Mouse (Mus musculus) megakaryocyte, adult 5-6 weeks (primary cell): ENCODE data around the gene Olfr1202. TPM values are rescaled to one million over a fixed set of nuclear protein-coding genes. Genes with fewer than 3 reads are reported as not detected.

ENCODE experiments used
- ATAC-seq: 2 replicates; pipeline ENCODE4 v1.8.0; 2016; ENCODE audit warnings: mild to moderate bottlenecking, inconsistent platforms; ENCODE audit not compliant: poor library complexity, severe bottlenecking
- total RNA-seq, 2 experiments: library from RNA; stranded (forward) in 1 of 2; stranded (reverse) in 1 of 2; fragments of 153-499, 151-499 nt in 1 of 2; fragments of 221-1000, 200-1000 nt in 1 of 2; gene quantifications; 2 replicates each; pipeline versions ENCODE4 v1.2.3 to v1.2.4; 2015 to 2017

Gene Olfr1202
- total RNA-seq (2015) (not detected in 2 replicates), total RNA-seq (2017) (not detected in 2 replicates)

GRCm38 (mm10) chr2:88814196-88814595 is at the start of gene Olfr1202:
TSS of gene Olfr1202 (plus strand) at chr2:88814496.
- no peak for ATAC-seq

GRCm38 (mm10) chr2:88770388-88770787 is 43.9 kb upstream of the Olfr1202 start, which contains the start of gene Olfr1200:
TSS of gene Olfr1200 (minus strand) at chr2:88770488.
- no peak for ATAC-seq

DNA sequence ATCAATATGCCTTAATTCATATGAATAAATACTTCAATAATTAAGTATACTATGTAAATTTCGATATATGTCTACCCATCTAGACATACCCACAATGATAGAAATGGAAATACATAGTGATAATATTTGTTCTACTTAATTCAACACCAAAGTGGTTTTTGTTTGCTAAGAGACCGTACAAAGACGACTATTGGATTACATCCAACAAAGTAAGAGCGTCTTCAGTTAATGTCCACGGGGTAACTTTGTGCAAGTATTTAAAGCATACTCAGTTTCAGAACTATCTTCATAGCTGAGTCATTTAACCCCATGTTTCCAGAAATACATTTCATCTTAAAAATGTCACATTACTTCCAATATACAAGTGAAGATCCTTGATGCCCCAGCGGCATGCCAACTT is 21.6 kb upstream of the Olfr1202 start, which contains the start of gene Olfr1201:
Gene Olfr1201 (plus strand): TSS at position 301 of the 400 bp plus-strand sequence.
- no peak for ATAC-seq

DNA sequence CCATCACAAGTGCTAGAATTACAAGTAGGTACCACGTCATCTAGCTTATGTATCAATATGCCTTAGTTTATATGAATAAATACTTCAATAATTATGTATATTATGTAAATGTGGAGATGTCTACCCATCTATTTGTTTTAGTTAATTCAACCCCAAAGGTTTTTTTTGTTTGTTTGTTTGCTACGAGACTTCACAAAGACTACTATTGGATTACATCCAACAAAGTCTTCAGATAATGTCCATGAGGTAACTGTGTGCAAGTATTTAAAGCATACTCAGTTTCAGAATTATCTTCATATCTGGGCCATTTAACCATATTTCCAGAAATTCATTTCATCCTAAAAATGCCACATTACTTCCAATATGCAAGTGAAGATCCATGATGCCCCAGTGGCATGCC is 15.1 kb downstream of the Olfr1202 start, which contains the start of gene Olfr1205:
Gene Olfr1205 (plus strand): TSS at position 301 of the 400 bp plus-strand sequence.
- ATAC-seq, result no peak

- ATAC-seq, result no peak
Observed at GRCm38 (mm10) chr2:88838477-88838876, 24.2 kb downstream of the Olfr1202 start.

DNA sequence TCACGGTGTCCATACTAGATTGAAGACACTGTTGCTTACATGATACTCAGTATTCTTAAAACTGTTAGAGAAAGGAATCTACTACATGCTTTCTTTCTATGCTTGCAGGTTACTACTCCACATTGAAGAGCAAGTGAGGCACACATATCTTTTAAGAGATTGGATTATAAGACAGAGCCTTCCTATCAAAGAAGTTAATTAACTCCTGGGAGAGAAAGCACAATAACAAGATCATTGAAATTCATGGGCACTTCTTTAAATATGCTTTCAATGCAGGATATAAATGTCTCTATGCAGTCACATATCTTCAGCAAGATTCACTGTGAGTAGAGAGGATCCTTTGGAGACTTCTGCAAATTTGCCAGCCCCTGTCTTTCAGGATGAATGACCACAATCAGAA is 34.7 kb downstream of the Olfr1202 start, which contains the start of gene Olfr1204:
Gene Olfr1204 (plus strand): TSS at position 301 of the 400 bp plus-strand sequence.
- ATAC-seq, result no peak

DNA sequence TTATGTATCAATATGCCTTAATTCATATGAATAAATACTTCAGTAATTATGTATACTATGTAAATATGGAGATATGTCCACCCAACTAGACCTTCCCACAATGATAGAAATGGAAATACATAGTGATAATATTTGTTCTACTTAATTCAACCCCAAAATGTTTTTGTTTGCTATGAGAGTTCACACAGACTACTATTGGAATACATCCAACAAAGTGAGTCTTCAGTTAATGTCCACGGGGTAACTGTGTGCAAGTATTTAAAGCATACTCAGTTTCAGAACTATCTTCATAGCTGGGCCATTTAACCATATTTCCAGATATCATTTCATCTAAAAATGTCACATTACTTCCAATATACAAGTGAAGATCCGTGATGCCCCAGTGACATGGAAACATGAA is 48.6 kb downstream of the Olfr1202 start, which contains the start of gene Olfr1206:
Gene Olfr1206 (plus strand): TSS at position 301 of the 400 bp plus-strand sequence.
- no peak for ATAC-seq

Other genes starting within 250 kb of the Olfr1202 start
- not detected in 2 replicates for gene Olfr1189, start 228.0 kb upstream of the Olfr1202 start, total RNA-seq (2015)
- gene Olfr1189, start 228.0 kb upstream of the Olfr1202 start, total RNA-seq (2017), result not detected in 2 replicates
- gene Olfr1191-ps1, start 174.0 kb upstream of the Olfr1202 start, total RNA-seq (2015), result not detected in 2 replicates
- gene Olfr1191-ps1, start 174.0 kb upstream of the Olfr1202 start, total RNA-seq (2017), result not detected in 2 replicates
- gene Olfr1192-ps1, start 166.0 kb upstream of the Olfr1202 start, total RNA-seq (2015), result not detected in 2 replicates
- gene Olfr1192-ps1, start 166.0 kb upstream of the Olfr1202 start, total RNA-seq (2017), result not detected in 2 replicates
- not detected in 2 replicates for gene Olfr1193, start 138.9 kb upstream of the Olfr1202 start, total RNA-seq (2015)
- gene Olfr1193, start 138.9 kb upstream of the Olfr1202 start, total RNA-seq (2017), result not detected in 2 replicates
- not detected in 2 replicates for gene Olfr1195, start 125.3 kb upstream of the Olfr1202 start, total RNA-seq (2015)
- not detected in 2 replicates for gene Olfr1195, start 125.3 kb upstream of the Olfr1202 start, total RNA-seq (2017)
- not detected in 2 replicates for gene Olfr1196, start 109.9 kb upstream of the Olfr1202 start, total RNA-seq (2015)
- not detected in 2 replicates for gene Olfr1196, start 109.9 kb upstream of the Olfr1202 start, total RNA-seq (2017)
- not detected in 2 replicates for gene Olfr1197, start 82.1 kb upstream of the Olfr1202 start, total RNA-seq (2015)
- not detected in 2 replicates for gene Olfr1197, start 82.1 kb upstream of the Olfr1202 start, total RNA-seq (2017)
- not detected in 2 replicates for gene Olfr1198, start 63.1 kb upstream of the Olfr1202 start, total RNA-seq (2015)
- not detected in 2 replicates for gene Olfr1198, start 63.1 kb upstream of the Olfr1202 start, total RNA-seq (2017)
- not detected in 2 replicates for gene Olfr1199, start 54.0 kb upstream of the Olfr1202 start, total RNA-seq (2015)
- not detected in 2 replicates for gene Olfr1199, start 54.0 kb upstream of the Olfr1202 start, total RNA-seq (2017)
- gene Olfr1200, start 44.0 kb upstream of the Olfr1202 start, total RNA-seq (2015), result not detected in 2 replicates
- gene Olfr1200, start 44.0 kb upstream of the Olfr1202 start, total RNA-seq (2017), result not detected in 2 replicates
- not detected in 2 replicates for gene Olfr1201, start 21.5 kb upstream of the Olfr1202 start, total RNA-seq (2015)
- gene Olfr1201, start 21.5 kb upstream of the Olfr1202 start, total RNA-seq (2017), result not detected in 2 replicates
- not detected in 2 replicates for gene Olfr1205, start 15.2 kb downstream of the Olfr1202 start, total RNA-seq (2015)
- not detected in 2 replicates for gene Olfr1205, start 15.2 kb downstream of the Olfr1202 start, total RNA-seq (2017)
- gene Olfr1204, start 34.8 kb downstream of the Olfr1202 start, total RNA-seq (2015), result not detected in 2 replicates
- gene Olfr1204, start 34.8 kb downstream of the Olfr1202 start, total RNA-seq (2017), result not detected in 2 replicates
- not detected in 2 replicates for gene Olfr1206, start 48.7 kb downstream of the Olfr1202 start, total RNA-seq (2015)
- gene Olfr1206, start 48.7 kb downstream of the Olfr1202 start, total RNA-seq (2017), result not detected in 2 replicates
- gene Olfr1208, start 87.8 kb downstream of the Olfr1202 start, total RNA-seq (2015), result not detected in 2 replicates
- gene Olfr1208, start 87.8 kb downstream of the Olfr1202 start, total RNA-seq (2017), result not detected in 2 replicates
- not detected in 2 replicates for gene Olfr1209, start 100.7 kb downstream of the Olfr1202 start, total RNA-seq (2015)
- gene Olfr1209, start 100.7 kb downstream of the Olfr1202 start, total RNA-seq (2017), result not detected in 2 replicates
- gene Olfr1211, start 123.6 kb downstream of the Olfr1202 start, total RNA-seq (2015), result not detected in 2 replicates
- not detected in 2 replicates for gene Olfr1211, start 123.6 kb downstream of the Olfr1202 start, total RNA-seq (2017)
- gene Olfr1212, start 139.5 kb downstream of the Olfr1202 start, total RNA-seq (2015), result not detected in 2 replicates
- not detected in 2 replicates for gene Olfr1212, start 139.5 kb downstream of the Olfr1202 start, total RNA-seq (2017)
- not detected in 2 replicates for gene Gm13762, start 165.8 kb downstream of the Olfr1202 start, total RNA-seq (2015)
- gene Gm13762, start 165.8 kb downstream of the Olfr1202 start, total RNA-seq (2017), result not detected in 2 replicates
- not detected in 2 replicates for gene Olfr1214, start 178.2 kb downstream of the Olfr1202 start, total RNA-seq (2015)
- not detected in 2 replicates for gene Olfr1214, start 178.2 kb downstream of the Olfr1202 start, total RNA-seq (2017)
- not detected in 2 replicates for gene Olfr1215, start 192.5 kb downstream of the Olfr1202 start, total RNA-seq (2015)
- gene Olfr1215, start 192.5 kb downstream of the Olfr1202 start, total RNA-seq (2017), result not detected in 2 replicates
- not detected in 2 replicates for gene Olfr1216, start 203.8 kb downstream of the Olfr1202 start, total RNA-seq (2015)
- gene Olfr1216, start 203.8 kb downstream of the Olfr1202 start, total RNA-seq (2017), result not detected in 2 replicates
- gene Olfr1217, start 217.6 kb downstream of the Olfr1202 start, total RNA-seq (2015), result not detected in 2 replicates
- not detected in 2 replicates for gene Olfr1217, start 217.6 kb downstream of the Olfr1202 start, total RNA-seq (2017)
- not detected in 2 replicates for gene Olfr1218, start 246.7 kb downstream of the Olfr1202 start, total RNA-seq (2015)
- not detected in 2 replicates for gene Olfr1218, start 246.7 kb downstream of the Olfr1202 start, total RNA-seq (2017)